Mouse (Mus musculus): ENCODE data around the gene Hddc2. TPM values are rescaled to one million over a fixed set of nuclear protein-coding genes. Genes with fewer than 3 reads are reported as not detected.

Gene Hddc2
- polyA plus RNA-seq, 1 experiment from 2014 or later, result 13.1 TPM

GRCm38 (mm10) chr10:31303446-31303845 is 9.7 kb upstream of the Hddc2 start:
- H3K36me3 ChIP-seq (replicated peaks), result no peaks in the 10 kb centered on the region
- H3K27me3 ChIP-seq, result no peaks in the 10 kb centered on the region
- no peaks in the 10 kb centered on the region for H3K4me1 ChIP-seq (replicated peaks)
- 66% methylated on average over 2 of the region's 2 CpGs for WGBS (ENCODE audit: insufficient replicate concordance)
- no peak overlapping the region for H3K4me3 ChIP-seq (replicated peaks)
- H3K27ac ChIP-seq (replicated peaks), result no peak overlapping the region
- H3K4me2 ChIP-seq, result no peak overlapping the region
- no peak overlapping the region for H3K9ac ChIP-seq
- no peaks in the 10 kb centered on the region for H3K9me3 ChIP-seq (replicated peaks)
- no peak for ATAC-seq (ENCODE audit: insufficient read depth)

GRCm38 (mm10) chr10:31307024-31307598 is 6.1 kb upstream of the Hddc2 start:
- Histone ChIP-seq H3K4me1 (replicated peaks) (no peaks in the 10 kb centered on the region), H3K36me3 (replicated peaks) (no peaks in the 10 kb centered on the region), H3K9ac (no peak overlapping the region), H3K9me3 (replicated peaks) (no peaks in the 10 kb centered on the region), H3K4me2 (no peak overlapping the region), H3K27ac (replicated peaks) (no peak overlapping the region), H3K27me3 (no peaks in the 10 kb centered on the region), H3K4me3 (replicated peaks) (no peak overlapping the region)
- WGBS (ENCODE audit: insufficient replicate concordance), result 0% methylated on average over 1 of the region's 1 CpGs
- no peak for ATAC-seq (ENCODE audit: insufficient read depth)

GRCm38 (mm10) chr10:31318491-31318890 is 5.3 kb downstream of the Hddc2 start:
- Histone ChIP-seq H3K4me2 (no peak overlapping the region), H3K27me3 (no peaks in the 10 kb centered on the region), H3K9me3 (replicated peaks) (no peaks in the 10 kb centered on the region), H3K27ac (replicated peaks) (no peak overlapping the region), H3K4me1 (replicated peaks) (peaks cover 8% of the 10 kb centered on the region), H3K36me3 (replicated peaks) (no peaks in the 10 kb centered on the region), H3K4me3 (replicated peaks) (no peak overlapping the region), H3K9ac (no peak overlapping the region)
- 66% methylated on average over 5 of the region's 5 CpGs for WGBS (ENCODE audit: insufficient replicate concordance)
- ATAC-seq (ENCODE audit: insufficient read depth), result no peak

- WGBS (ENCODE audit: insufficient replicate concordance), result 61% methylated on average over 1 of the region's 1 CpGs
- no peak overlapping the region for H3K27ac ChIP-seq (replicated peaks)
- no peaks in the 10 kb centered on the region for H3K36me3 ChIP-seq (replicated peaks)
- H3K4me3 ChIP-seq (replicated peaks), result no peak overlapping the region
- no peak overlapping the region for H3K9ac ChIP-seq
- 0 out of 2 replicates have a peak, but pooled peaks cover 5% of the 10 kb centered on the region for H3K4me1 ChIP-seq (replicated peaks)
- no peaks in the 10 kb centered on the region for H3K9me3 ChIP-seq (replicated peaks)
- H3K4me2 ChIP-seq, result no peak overlapping the region
- ATAC-seq (ENCODE audit: insufficient read depth), result no peak
- H3K27me3 ChIP-seq, result no peaks in the 10 kb centered on the region
Measured at GRCm38 (mm10) chr10:31329436-31329835, 16.3 kb downstream of the Hddc2 start.

GRCm38 (mm10) chr10:31330286-31330962 is 17.2 kb downstream of the Hddc2 start:
- 58% methylated on average over 3 of the region's 3 CpGs for WGBS (ENCODE audit: insufficient replicate concordance)
- H3K4me3 ChIP-seq (replicated peaks), result no peak overlapping the region
- no peak overlapping the region for H3K27ac ChIP-seq (replicated peaks)
- H3K4me1 ChIP-seq (replicated peaks), result 0 out of 2 replicates have a peak, but pooled peaks cover 5% of the 10 kb centered on the region
- H3K36me3 ChIP-seq (replicated peaks), result no peaks in the 10 kb centered on the region
- ATAC-seq (ENCODE audit: insufficient read depth), result no peak; the same call in 1 of the 2 replicates
- H3K9ac ChIP-seq, result no peak overlapping the region
- H3K9me3 ChIP-seq (replicated peaks), result no peaks in the 10 kb centered on the region
- H3K4me2 ChIP-seq, result no peak overlapping the region
- H3K27me3 ChIP-seq, result no peaks in the 10 kb centered on the region

GRCm38 (mm10) chr10:31331225-31331775 is 18.1 kb downstream of the Hddc2 start:
- H3K4me1 ChIP-seq (replicated peaks), result 0 out of 2 replicates have a peak, but pooled peaks cover 5% of the 10 kb centered on the region
- no peak overlapping the region for H3K4me3 ChIP-seq (replicated peaks)
- H3K9ac ChIP-seq, result no peak overlapping the region
- no peaks in the 10 kb centered on the region for H3K36me3 ChIP-seq (replicated peaks)
- ATAC-seq (ENCODE audit: insufficient read depth), result no peak
- H3K27me3 ChIP-seq, result no peaks in the 10 kb centered on the region
- H3K4me2 ChIP-seq, result no peak overlapping the region
- H3K27ac ChIP-seq (replicated peaks), result no peak overlapping the region
- no peaks in the 10 kb centered on the region for H3K9me3 ChIP-seq (replicated peaks)
- WGBS (ENCODE audit: insufficient replicate concordance), result 56% methylated on average over 4 of the region's 4 CpGs

GRCm38 (mm10) chr10:31336432-31336831 is 23.2 kb downstream of the Hddc2 start:
- no peaks in the 10 kb centered on the region for H3K4me1 ChIP-seq (replicated peaks)
- ATAC-seq (ENCODE audit: insufficient read depth), result no peak
- H3K27me3 ChIP-seq, result no peaks in the 10 kb centered on the region
- H3K4me2 ChIP-seq, result no peak overlapping the region
- H3K36me3 ChIP-seq (replicated peaks), result no peaks in the 10 kb centered on the region
- H3K4me3 ChIP-seq (replicated peaks), result no peak overlapping the region
- H3K9me3 ChIP-seq (replicated peaks), result no peaks in the 10 kb centered on the region
- H3K27ac ChIP-seq (replicated peaks), result no peak overlapping the region
- H3K9ac ChIP-seq, result no peak overlapping the region
- 64% methylated on average over 5 of the region's 5 CpGs for WGBS (ENCODE audit: insufficient replicate concordance)

GRCm38 (mm10) chr10:31346401-31346800 is 33.2 kb downstream of the Hddc2 start:
- no peak for ATAC-seq (ENCODE audit: insufficient read depth)
- Histone ChIP-seq H3K9ac (no peak overlapping the region), H3K27ac (replicated peaks) (no peak overlapping the region), H3K36me3 (replicated peaks) (no peaks in the 10 kb centered on the region), H3K4me1 (replicated peaks) (no peaks in the 10 kb centered on the region), H3K4me3 (replicated peaks) (no peak overlapping the region), H3K27me3 (no peaks in the 10 kb centered on the region), H3K4me2 (no peak overlapping the region), H3K9me3 (replicated peaks) (no peaks in the 10 kb centered on the region)
- 61% methylated on average over 8 of the region's 8 CpGs for WGBS (ENCODE audit: insufficient replicate concordance)

- no peaks in the 10 kb centered on the region for H3K36me3 ChIP-seq (replicated peaks)
- H3K27ac ChIP-seq (replicated peaks), result no peak overlapping the region
- no peaks in the 10 kb centered on the region for H3K9me3 ChIP-seq (replicated peaks)
- H3K27me3 ChIP-seq, result no peaks in the 10 kb centered on the region
- 52% methylated on average over 2 of the region's 2 CpGs for WGBS (ENCODE audit: insufficient replicate concordance)
- H3K9ac ChIP-seq, result no peak overlapping the region
- ATAC-seq (ENCODE audit: insufficient read depth), result no peak
- no peak overlapping the region for H3K4me3 ChIP-seq (replicated peaks)
- H3K4me1 ChIP-seq (replicated peaks), result no peaks in the 10 kb centered on the region
- no peak overlapping the region for H3K4me2 ChIP-seq
Measured at GRCm38 (mm10) chr10:31351056-31351455, 37.9 kb downstream of the Hddc2 start.

- Histone ChIP-seq H3K4me1 (replicated peaks) (no peaks in the 10 kb centered on the region), H3K4me3 (replicated peaks) (no peak overlapping the region), H3K27ac (replicated peaks) (no peak overlapping the region), H3K27me3 (no peaks in the 10 kb centered on the region), H3K9me3 (replicated peaks) (no peaks in the 10 kb centered on the region), H3K4me2 (no peak overlapping the region), H3K36me3 (replicated peaks) (no peaks in the 10 kb centered on the region), H3K9ac (no peak overlapping the region)
- 66% methylated on average over 1 of the region's 1 CpGs for WGBS (ENCODE audit: insufficient replicate concordance)
- no peak for ATAC-seq (ENCODE audit: insufficient read depth)
Measured at GRCm38 (mm10) chr10:31352845-31353427, 39.8 kb downstream of the Hddc2 start.

- Histone ChIP-seq H3K4me1 (replicated peaks) (no peaks in the 10 kb centered on the region), H3K4me3 (replicated peaks) (no peak overlapping the region), H3K9me3 (replicated peaks) (no peaks in the 10 kb centered on the region), H3K9ac (no peak overlapping the region), H3K27ac (replicated peaks) (no peak overlapping the region), H3K27me3 (no peaks in the 10 kb centered on the region), H3K36me3 (replicated peaks) (no peaks in the 10 kb centered on the region), H3K4me2 (no peak overlapping the region)
- no peak for ATAC-seq (ENCODE audit: insufficient read depth)
- 52% methylated on average over 2 of the region's 2 CpGs for WGBS (ENCODE audit: insufficient replicate concordance)
Measured at GRCm38 (mm10) chr10:31354141-31354540, 41.0 kb downstream of the Hddc2 start.

Measured in liver, embryonic 15.5 days (tissue).